Mouse (Mus musculus) lung, embryonic 15.5 days (tissue): Measurements from ENCODE around the gene Gm3404. TPM values are rescaled to one million over a fixed set of nuclear protein-coding genes. Genes with fewer than 3 reads are reported as not detected.
"Not testable (repeated sequence)": the region's sequence is repeated elsewhere in the genome, so short reads cannot be mapped to it uniquely, and the experiment has no call there.

Source experiments
- ATAC-seq: fragments of 200-750 bp; cut with Nextera tagmentation; 2 replicates; pipeline ENCODE4 v1.8.0; 2017; ENCODE audit warnings: moderate number of reproducible peaks, borderline replicate concordance; ENCODE audit not compliant: low FRiP score, low TSS enrichment; ENCODE audit errors: extremely low read depth
- H3K27ac ChIP-seq: fragments of 300-500 bp; sonication (generic); 2 replicates; pipeline ENCODE4 v1.5.1; 2015; ENCODE audit warnings: moderate library complexity, mild to moderate bottlenecking, inconsistent platforms
- H3K27me3 ChIP-seq: fragments of 300-500 bp; sonication (generic); 2 replicates; pipeline ENCODE4 v1.6.1; 2015; ENCODE audit warnings: inconsistent platforms
- H3K36me3 ChIP-seq: fragments of 300-500 bp; sonication (generic); 2 replicates; pipeline ENCODE4 v1.6.1; 2015; ENCODE audit warnings: inconsistent platforms
- H3K4me1 ChIP-seq: fragments of 300-500 bp; sonication (generic); 2 replicates; pipeline ENCODE4 v1.6.1; 2015; ENCODE audit warnings: inconsistent platforms
- H3K4me2 ChIP-seq: fragments of 300-500 bp; sonication (generic); 2 replicates; pipeline ENCODE4 v1.6.1; 2015; ENCODE audit warnings: inconsistent platforms, mild to moderate bottlenecking, moderate library complexity
- H3K4me3 ChIP-seq: fragments of 300-500 bp; sonication (generic); 2 replicates; pipeline ENCODE4 v1.5.1; 2015; ENCODE audit warnings: mild to moderate bottlenecking, inconsistent platforms
- H3K9ac ChIP-seq: fragments of 300-500 bp; sonication (generic); 2 replicates; pipeline ENCODE4 v1.6.1; 2015; ENCODE audit warnings: inconsistent platforms
- H3K9me3 ChIP-seq: fragments of 300-500 bp; sonication (generic); 2 replicates; pipeline ENCODE4 v1.6.1; 2016; ENCODE audit warnings: inconsistent platforms
- WGBS: fragments of 180-500 bp; shearing (Covaris S2); methylation state at CpG from one replicate; pipeline ENCODE4 v1.1.7; 2015; 5-methylcytosine and 5-hydroxymethylcytosine counted together
- polyA plus RNA-seq: library from polyadenylated mRNA; unstranded; fragments of >200 nt; fragmentation: Nextera tagmentation; extraction: Ambion mirVana; gene quantifications from 2 replicates; pipeline ENCODE4 v1.2.1, GENCODE M21; 2015

Gene Gm3404
- not detected in 2 replicates for polyA plus RNA-seq

DNA sequence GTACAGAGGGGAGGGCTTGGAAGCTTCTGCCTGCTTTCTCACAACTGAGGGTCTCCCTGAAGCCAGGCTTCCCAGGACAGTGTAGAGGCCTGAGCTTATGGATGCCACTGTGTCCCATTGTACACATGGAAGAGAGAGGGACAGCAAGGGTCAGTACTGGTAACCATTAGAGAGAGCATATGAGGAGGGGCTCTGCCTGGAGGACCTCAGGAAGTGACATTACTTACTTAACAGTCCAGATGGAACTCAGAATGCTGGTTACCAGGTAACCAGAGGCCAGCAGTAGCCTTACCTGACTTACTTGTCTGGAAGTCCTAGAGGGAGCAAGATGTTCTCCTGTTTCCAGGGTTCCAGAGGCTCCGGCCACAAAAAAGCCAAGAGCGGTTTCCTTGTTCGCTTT lies at the start of gene Gm3404:
Gene Gm3404, plus strand, starts transcription at position 301 of the 400 bp plus-strand sequence.
- WGBS = 96% methylated on average over 3 of the region's 3 CpGs
- ATAC-seq, H3K4me3 ChIP-seq, H3K4me1 ChIP-seq, H3K9me3 ChIP-seq, H3K27me3 ChIP-seq, H3K4me2 ChIP-seq, H3K27ac ChIP-seq, H3K36me3 ChIP-seq, H3K9ac ChIP-seq: not testable (repeated sequence)

GRCm38 (mm10) chr5:146479564-146479963 lies 46.0 kb upstream of the Gm3404 start:
- H3K9ac ChIP-seq, ATAC-seq, H3K4me3 ChIP-seq, H3K27me3 ChIP-seq, H3K4me2 ChIP-seq, H3K27ac ChIP-seq, H3K9me3 ChIP-seq, H3K4me1 ChIP-seq, H3K36me3 ChIP-seq: not testable (repeated sequence)
- WGBS = 8% methylated on average over 4 of the region's 4 CpGs

DNA sequence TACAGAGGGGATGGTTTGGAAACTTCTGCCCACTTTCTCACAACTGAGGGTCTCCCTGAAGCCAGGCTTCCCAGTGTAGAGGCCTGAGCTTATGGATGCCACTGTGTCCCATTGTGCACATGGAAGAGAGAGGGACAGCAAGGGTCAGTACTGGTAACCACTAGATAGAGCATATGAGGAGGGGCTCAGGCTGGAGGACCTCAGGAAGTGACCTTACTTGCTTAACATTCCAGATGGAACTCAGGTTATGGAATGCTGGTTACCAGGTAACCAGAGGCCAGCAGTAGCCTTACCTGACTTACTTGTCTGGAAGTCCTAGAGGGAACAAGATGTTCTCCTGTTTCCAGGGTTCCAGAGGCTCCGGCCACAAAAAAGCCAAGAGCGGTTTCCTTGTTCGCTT lies 43.9 kb upstream of the Gm3404 start, which contains the start of gene Gm6408:
Gene Gm6408, plus strand, starts transcription at position 301 of the 400 bp plus-strand sequence.
- H3K27me3 ChIP-seq, H3K4me3 ChIP-seq, H3K36me3 ChIP-seq, ATAC-seq, H3K9ac ChIP-seq, H3K9me3 ChIP-seq, H3K4me1 ChIP-seq, H3K4me2 ChIP-seq, H3K27ac ChIP-seq: not testable (repeated sequence)
- WGBS = 75% methylated on average over 3 of the region's 3 CpGs

GRCm38 (mm10) chr5:146488959-146489358 lies 36.6 kb upstream of the Gm3404 start:
- 5% methylated on average over 3 of the region's 4 CpGs for WGBS
- not testable (repeated sequence) for H3K9me3 ChIP-seq, H3K9ac ChIP-seq, H3K4me2 ChIP-seq, ATAC-seq, H3K27ac ChIP-seq, H3K4me1 ChIP-seq, H3K27me3 ChIP-seq, H3K4me3 ChIP-seq, H3K36me3 ChIP-seq

- not testable (repeated sequence) for H3K9ac ChIP-seq, H3K36me3 ChIP-seq, H3K4me3 ChIP-seq, H3K4me2 ChIP-seq, H3K27ac ChIP-seq, H3K4me1 ChIP-seq, H3K27me3 ChIP-seq, ATAC-seq, H3K9me3 ChIP-seq
- no CpG with 5 or more reads among the region's 5 CpGs for WGBS
Measured at GRCm38 (mm10) chr5:146491063-146491462, 34.5 kb upstream of the Gm3404 start, which contains the start of gene Gm6370. Gene Gm6370 (plus strand): TSS chr5:146491363.

- H3K27ac ChIP-seq, H3K4me1 ChIP-seq, H3K27me3 ChIP-seq, H3K9ac ChIP-seq, ATAC-seq, H3K4me2 ChIP-seq, H3K4me3 ChIP-seq, H3K36me3 ChIP-seq, H3K9me3 ChIP-seq: not testable (repeated sequence)
- no CpG with 5 or more reads among the region's 5 CpGs for WGBS
Measured at GRCm38 (mm10) chr5:146502099-146502498, 23.5 kb upstream of the Gm3404 start, which contains the start of gene 4930449I24Rik. Gene 4930449I24Rik (plus strand): TSS chr5:146502399.

DNA sequence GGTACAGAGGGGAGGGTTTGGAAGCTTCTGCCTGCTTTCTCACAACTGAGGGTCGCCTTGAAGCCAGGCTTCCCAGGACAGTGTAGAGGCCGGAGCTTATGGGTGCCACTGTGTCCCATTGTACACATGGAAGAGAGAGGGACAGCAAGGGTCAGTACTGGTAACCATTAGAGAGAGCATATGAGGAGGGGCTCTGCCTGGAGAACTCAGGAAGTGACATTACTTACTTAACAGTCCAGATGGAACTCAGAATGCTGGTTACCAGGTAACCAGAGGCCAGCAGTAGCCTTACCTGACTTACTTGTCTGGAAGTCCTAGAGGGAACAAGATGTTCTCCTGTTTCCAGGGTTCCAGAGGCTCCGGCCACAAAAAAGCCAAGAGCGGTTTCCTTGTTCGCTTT lies 11.8 kb upstream of the Gm3404 start, which contains the start of gene Gm3402:
Gene Gm3402, plus strand, starts transcription at position 301 of the 400 bp plus-strand sequence.
- H3K36me3 ChIP-seq, H3K4me1 ChIP-seq, H3K9ac ChIP-seq, ATAC-seq, H3K4me2 ChIP-seq, H3K9me3 ChIP-seq, H3K4me3 ChIP-seq, H3K27ac ChIP-seq, H3K27me3 ChIP-seq: not testable (repeated sequence)
- WGBS = 78% methylated on average over 2 of the region's 5 CpGs

- not testable (repeated sequence) for H3K4me1 ChIP-seq, H3K9me3 ChIP-seq, H3K4me3 ChIP-seq, H3K9ac ChIP-seq, H3K27me3 ChIP-seq, ATAC-seq, H3K27ac ChIP-seq, H3K36me3 ChIP-seq, H3K4me2 ChIP-seq
- 100% methylated on average over 3 of the region's 3 CpGs for WGBS
Measured at GRCm38 (mm10) chr5:146537347-146537746, 11.7 kb downstream of the Gm3404 start, which contains the start of gene Gm3409. Gene Gm3409 (plus strand): TSS chr5:146537647.

DNA sequence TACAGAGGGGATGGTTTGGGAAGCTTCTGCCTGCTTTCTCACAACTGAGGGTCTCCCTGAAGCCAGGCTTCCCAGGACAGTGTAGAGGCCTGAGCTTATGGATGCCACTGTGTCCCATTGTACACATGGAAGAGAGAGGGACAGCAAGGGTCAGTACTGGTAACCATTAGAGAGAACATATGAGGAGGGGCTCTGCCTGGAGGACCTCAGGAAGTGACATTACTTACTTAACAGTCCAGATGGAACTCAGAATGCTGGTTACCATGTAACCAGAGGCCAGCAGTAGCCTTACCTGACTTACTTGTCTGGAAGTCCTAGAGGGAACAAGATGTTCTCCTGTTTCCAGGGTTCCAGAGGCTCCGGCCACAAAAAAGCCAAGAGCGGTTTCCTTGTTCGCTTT lies 30.2 kb downstream of the Gm3404 start, which contains the start of gene Gm3415:
Gene Gm3415, plus strand, starts transcription at position 301 of the 400 bp plus-strand sequence.
- ATAC-seq, H3K4me3 ChIP-seq, H3K27me3 ChIP-seq, H3K4me2 ChIP-seq, H3K36me3 ChIP-seq, H3K9me3 ChIP-seq, H3K9ac ChIP-seq, H3K4me1 ChIP-seq, H3K27ac ChIP-seq: not testable (repeated sequence)
- WGBS = no CpG with 5 or more reads among the region's 3 CpGs

DNA sequence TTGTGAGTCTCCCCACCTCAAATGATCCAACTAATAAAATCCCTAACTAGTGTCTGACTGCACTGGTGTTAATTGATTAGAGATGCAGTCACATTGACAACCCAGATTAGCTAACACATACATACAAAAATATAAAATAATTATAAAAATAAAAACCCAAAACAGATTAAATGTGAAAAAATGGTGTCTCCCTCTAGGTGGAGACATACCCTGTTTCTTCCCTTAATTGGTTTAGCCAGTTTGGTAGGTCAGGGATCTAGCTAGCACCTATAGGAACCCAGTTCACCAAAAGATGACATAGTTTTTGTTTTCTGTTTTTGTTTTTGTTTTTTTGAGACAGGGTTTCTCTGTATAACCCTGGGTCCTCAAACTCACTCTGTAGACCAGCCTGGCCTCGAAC lies 38.7 kb downstream of the Gm3404 start:
- Histone ChIP-seq H3K9ac (no peak overlapping the region), H3K9me3 (no peaks in the 10 kb centered on the region), H3K4me2 (no peak overlapping the region), H3K4me1 (no peaks in the 10 kb centered on the region), H3K27me3 (no peaks in the 10 kb centered on the region), H3K27ac (no peak overlapping the region), H3K4me3 (no peak overlapping the region), H3K36me3 (no peaks in the 10 kb centered on the region)
- no peak for ATAC-seq
- WGBS = 79% methylated on average over 1 of the region's 1 CpGs

DNA sequence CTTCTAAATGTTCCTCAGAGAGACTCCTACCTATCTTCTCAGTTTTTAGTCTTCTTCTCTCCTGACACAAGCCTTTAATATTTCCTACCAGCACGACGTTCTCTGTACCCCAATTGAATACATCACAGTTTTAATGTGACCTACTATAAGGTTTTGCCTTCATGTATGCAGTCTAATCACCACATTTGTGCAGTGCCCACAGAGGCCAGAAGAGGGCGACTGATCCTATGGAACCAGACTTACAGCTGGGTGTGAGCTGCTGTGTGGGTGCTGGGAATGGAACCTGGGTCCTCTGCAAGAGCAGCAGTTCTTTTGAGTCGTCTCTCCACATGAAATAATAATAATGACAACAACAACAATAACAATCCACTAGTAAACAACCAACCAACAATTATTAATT lies 41.5 kb downstream of the Gm3404 start:
- H3K36me3 ChIP-seq = no peaks in the 10 kb centered on the region
- H3K27ac ChIP-seq = no peak overlapping the region
- H3K27me3 ChIP-seq = no peaks in the 10 kb centered on the region
- 61% methylated on average over 4 of the region's 4 CpGs for WGBS
- no peaks in the 10 kb centered on the region for H3K4me1 ChIP-seq
- no peaks in the 10 kb centered on the region for H3K9me3 ChIP-seq
- no peak overlapping the region for H3K4me2 ChIP-seq
- ATAC-seq = no peak
- H3K9ac ChIP-seq = no peak overlapping the region
- no peak overlapping the region for H3K4me3 ChIP-seq

DNA sequence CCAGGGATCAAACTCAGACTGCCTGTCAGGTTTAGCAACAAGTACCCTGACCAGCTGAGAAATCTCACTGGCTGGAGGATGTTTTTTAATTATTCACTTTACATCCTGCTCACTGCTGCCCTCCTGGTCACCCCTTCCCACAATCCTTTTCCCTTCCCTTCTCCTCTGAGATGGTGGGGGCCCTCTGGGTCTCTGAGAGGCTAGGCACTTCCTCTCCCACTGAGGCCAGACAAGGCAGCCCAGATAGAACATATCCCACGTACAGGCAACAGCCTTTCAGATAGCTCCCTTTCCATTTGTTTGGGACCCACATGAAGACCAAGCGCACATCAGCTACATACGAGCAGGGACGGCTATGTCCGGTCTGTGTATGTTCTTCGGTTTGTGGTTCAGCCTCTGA lies 44.6 kb downstream of the Gm3404 start:
- H3K4me2 ChIP-seq, H3K4me1 ChIP-seq, H3K9me3 ChIP-seq, H3K9ac ChIP-seq, H3K27me3 ChIP-seq, H3K27ac ChIP-seq, H3K4me3 ChIP-seq, ATAC-seq, H3K36me3 ChIP-seq: not testable (repeated sequence)
- 70% methylated on average over 6 of the region's 6 CpGs for WGBS
